Mouse (Mus musculus): ENCODE data around the gene Cd79b.

DNA sequence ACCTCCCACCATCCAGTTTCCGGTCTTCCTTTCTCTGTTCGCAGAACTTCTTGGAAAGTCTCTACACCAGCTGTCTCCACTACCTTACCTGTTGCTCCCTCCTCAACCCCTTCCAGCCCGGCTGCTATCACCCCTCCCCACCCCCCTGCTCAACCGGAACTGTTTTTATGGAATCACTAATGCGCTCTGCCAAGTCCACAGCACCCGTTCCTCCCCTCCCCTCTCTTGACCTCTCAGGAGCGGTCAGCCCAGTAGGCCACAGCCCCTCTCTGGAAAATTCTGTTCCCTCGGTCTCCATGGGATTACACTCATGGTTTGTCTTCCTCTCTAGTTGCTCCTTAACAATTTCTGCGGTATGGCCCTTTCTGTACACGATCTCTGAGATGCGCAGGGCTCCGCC is 38.6 kb upstream of the Cd79b start, which contains the start of gene Scn4a:
- TF ChIP-seq MAZ (IDR thresholded peaks at IDR 0.05; ENCODE audit: low read depth, low read length) (no peak), CTCF (conservative IDR thresholded peaks at IDR 0.05 in 1 of 2, IDR thresholded peaks at IDR 0.05 in 1 of 2; ENCODE audit: low read depth in 2 of 2, low read length in 2 of 2) (no peak), IRF4 (IDR thresholded peaks at IDR 0.05; ENCODE audit: low read depth, low read length) (no peak), HCFC1 (IDR thresholded peaks at IDR 0.05; ENCODE audit: low read depth, low read length) (no peak), USF2 (conservative IDR thresholded peaks at IDR 0.05; ENCODE audit: low read depth, low read length) (no peak), USF1 (IDR thresholded peaks at IDR 0.05; ENCODE audit: low read depth, low read length) (no peak), POLR2A (IDR thresholded peaks at IDR 0.05; ENCODE audit: low read depth, low read length) (no peak), RCOR1 (conservative IDR thresholded peaks at IDR 0.05; ENCODE audit: low read depth, low read length) (no peak), CHD1 (IDR thresholded peaks at IDR 0.05; ENCODE audit: low read depth, low read length) (no peak), E2F4 (IDR thresholded peaks at IDR 0.05; ENCODE audit: insufficient replicate concordance, low read depth, low read length) (no peak), KAT2A (IDR thresholded peaks at IDR 0.05; ENCODE audit: insufficient replicate concordance, low read length) (no peak), MAX (IDR thresholded peaks at IDR 0.05; ENCODE audit: low read length) (no peak)
